Mouse (Mus musculus): ENCODE results near the gene Acsl6. TPM values are rescaled to one million over a fixed set of nuclear protein-coding genes. Genes with fewer than 3 reads are reported as not detected.

Gene Acsl6
- polyA plus RNA-seq, 2 experiments, result 0.85 to 1.1 TPM

- ATAC-seq (ENCODE audit: insufficient read depth), result no peak
- no peak overlapping the region for H3K27ac ChIP-seq
- WGBS (ENCODE audit: insufficient replicate concordance), result 40% methylated on average over 2 of the region's 2 CpGs
Observed at GRCm38 (mm10) chr11:54264542-54264941, 39.1 kb upstream of the Acsl6 start.

GRCm38 (mm10) chr11:54267177-54267576 is 36.4 kb upstream of the Acsl6 start, which contains the start of gene Il3:
Il3 (minus strand) TSS chr11:54267277.
- Histone ChIP-seq H3K27me3 (ENCODE audit: control insufficient read depth, insufficient read depth, low read length) (no peaks in the 10 kb centered on the region), H3K9ac (replicated peaks) (no peak within 1 kb of the TSS), H3K4me3 (ENCODE audit: insufficient read depth in 1 of 2, low read depth in 2 of 2, low read length in 2 of 2) (no peak within 1 kb of the TSS), H3K9me3 (ENCODE audit: control insufficient read depth, low read length) (no peaks in the 10 kb centered on the region), H3K27ac (no peak within 1 kb of the TSS), H3K4me1 (replicated peaks; ENCODE audit: control insufficient read depth in 2 of 2, insufficient read depth in 2 of 2, low read length in 1 of 2) (no peaks in the 10 kb centered on the region), H3K4me2 (ENCODE audit: low read depth) (no peak within 1 kb of the TSS), H3K36me3 (replicated peaks; ENCODE audit: control insufficient read depth, insufficient read depth, low read depth) (no peaks in the 10 kb centered on the region)
- 39% methylated on average over 6 of the region's 6 CpGs for WGBS (ENCODE audit: insufficient replicate concordance)
- no peak for DNase-seq (ENCODE audit: low read depth in 3 of 3, low spot score in 3 of 3)
- TF ChIP-seq CTCF (IDR thresholded peaks at IDR 0.05; ENCODE audit: low read depth), result no peak
- TF ChIP-seq EP300 (IDR thresholded peaks at IDR 0.05; ENCODE audit: low read depth), result no peak
- no peak for ATAC-seq (ENCODE audit: insufficient read depth)

More at GRCm38 (mm10) chr11:54264542-54264941, 39.1 kb upstream of the Acsl6 start:
- peak; percentile 18 to 25 (median 23) for DNase-seq (ENCODE audit: low read depth in 3 of 3, low spot score in 3 of 3)
- H3K9me3 ChIP-seq (ENCODE audit: control insufficient read depth, low read length), result no peaks in the 10 kb centered on the region
- H3K4me2 ChIP-seq (ENCODE audit: low read depth), result no peak overlapping the region
- no peaks in the 10 kb centered on the region for H3K4me1 ChIP-seq (replicated peaks; ENCODE audit: control insufficient read depth in 2 of 2, insufficient read depth in 2 of 2, low read length in 1 of 2)
- no peak overlapping the region for H3K4me3 ChIP-seq (ENCODE audit: insufficient read depth in 1 of 2, low read depth in 2 of 2, low read length in 2 of 2)
- no peaks in the 10 kb centered on the region for H3K27me3 ChIP-seq (ENCODE audit: control insufficient read depth, insufficient read depth, low read length)
- TF ChIP-seq EP300 (IDR thresholded peaks at IDR 0.05; ENCODE audit: low read depth), result no peak
- TF ChIP-seq CTCF (IDR thresholded peaks at IDR 0.05; ENCODE audit: low read depth), result peak; percentile 89
- no peaks in the 10 kb centered on the region for H3K36me3 ChIP-seq (replicated peaks; ENCODE audit: control insufficient read depth, insufficient read depth, low read depth)
- no peak overlapping the region for H3K9ac ChIP-seq (replicated peaks)

GRCm38 (mm10) chr11:54269191-54269896 is 34.3 kb upstream of the Acsl6 start:
- no peak overlapping the region for H3K27ac ChIP-seq
- H3K27me3 ChIP-seq (ENCODE audit: control insufficient read depth, insufficient read depth, low read length), result no peaks in the 10 kb centered on the region
- ATAC-seq (ENCODE audit: insufficient read depth), result no peak
- H3K4me1 ChIP-seq (replicated peaks; ENCODE audit: control insufficient read depth in 2 of 2, insufficient read depth in 2 of 2, low read length in 1 of 2), result no peaks in the 10 kb centered on the region
- H3K9me3 ChIP-seq (ENCODE audit: control insufficient read depth, low read length), result no peaks in the 10 kb centered on the region
- no peak overlapping the region for H3K9ac ChIP-seq (replicated peaks)
- no peaks in the 10 kb centered on the region for H3K36me3 ChIP-seq (replicated peaks; ENCODE audit: control insufficient read depth, insufficient read depth, low read depth)
- H3K4me2 ChIP-seq (ENCODE audit: low read depth), result no peak overlapping the region
- TF ChIP-seq CTCF (IDR thresholded peaks at IDR 0.05; ENCODE audit: low read depth) (no peak), EP300 (IDR thresholded peaks at IDR 0.05; ENCODE audit: low read depth) (no peak)
- H3K4me3 ChIP-seq (ENCODE audit: insufficient read depth in 1 of 2, low read depth in 2 of 2, low read length in 2 of 2), result no peak overlapping the region
- WGBS (ENCODE audit: insufficient replicate concordance), result 37% methylated on average over 3 of the region's 3 CpGs
- DNase-seq (ENCODE audit: low read depth in 3 of 3, low spot score in 3 of 3), result no peak

GRCm38 (mm10) chr11:54271437-54271949 is 32.1 kb upstream of the Acsl6 start:
- DNase-seq (ENCODE audit: low read depth in 3 of 3, low spot score in 3 of 3) (no peak), ATAC-seq (ENCODE audit: insufficient read depth) (no peak)
- 17% methylated on average over 5 of the region's 5 CpGs for WGBS (ENCODE audit: insufficient replicate concordance)
- Histone ChIP-seq H3K4me3 (ENCODE audit: insufficient read depth in 1 of 2, low read depth in 2 of 2, low read length in 2 of 2) (no peak overlapping the region), H3K27ac (no peak overlapping the region), H3K36me3 (replicated peaks; ENCODE audit: control insufficient read depth, insufficient read depth, low read depth) (no peaks in the 10 kb centered on the region), H3K9me3 (ENCODE audit: control insufficient read depth, low read length) (no peaks in the 10 kb centered on the region), H3K27me3 (ENCODE audit: control insufficient read depth, insufficient read depth, low read length) (no peaks in the 10 kb centered on the region), H3K4me1 (replicated peaks; ENCODE audit: control insufficient read depth in 2 of 2, insufficient read depth in 2 of 2, low read length in 1 of 2) (no peaks in the 10 kb centered on the region), H3K9ac (replicated peaks) (no peak overlapping the region), H3K4me2 (ENCODE audit: low read depth) (no peak overlapping the region)
- TF ChIP-seq EP300 (IDR thresholded peaks at IDR 0.05; ENCODE audit: low read depth) (no peak), CTCF (IDR thresholded peaks at IDR 0.05; ENCODE audit: low read depth) (no peak)

GRCm38 (mm10) chr11:54287821-54288453 is 15.7 kb upstream of the Acsl6 start:
- no peak for DNase-seq (ENCODE audit: low read depth in 3 of 3, low spot score in 3 of 3)
- no peak overlapping the region for H3K9ac ChIP-seq (replicated peaks)

More at GRCm38 (mm10) chr11:54287821-54288453, 15.7 kb upstream of the Acsl6 start:
- Histone ChIP-seq H3K4me3 (ENCODE audit: insufficient read depth in 1 of 2, low read depth in 2 of 2, low read length in 2 of 2) (no peak overlapping the region), H3K4me1 (replicated peaks; ENCODE audit: control insufficient read depth in 2 of 2, insufficient read depth in 2 of 2, low read length in 1 of 2) (no peaks in the 10 kb centered on the region; a peak in 1 of 4 replicates), H3K36me3 (replicated peaks; ENCODE audit: control insufficient read depth, insufficient read depth, low read depth) (no peaks in the 10 kb centered on the region), H3K27me3 (ENCODE audit: control insufficient read depth, insufficient read depth, low read length) (no peaks in the 10 kb centered on the region), H3K9me3 (ENCODE audit: control insufficient read depth, low read length) (no peaks in the 10 kb centered on the region), H3K4me2 (ENCODE audit: low read depth) (no peak overlapping the region), H3K27ac (no peak overlapping the region)
- TF ChIP-seq CTCF (IDR thresholded peaks at IDR 0.05; ENCODE audit: low read depth) (no peak), EP300 (IDR thresholded peaks at IDR 0.05; ENCODE audit: low read depth) (no peak)
- ATAC-seq (ENCODE audit: insufficient read depth), result no peak
- 40% methylated on average over 8 of the region's 8 CpGs for WGBS (ENCODE audit: insufficient replicate concordance)

Measured in liver, embryonic 14.5 days (tissue).